Mouse (Mus musculus): ENCODE measurements around the gene Rpp40. TPM values are rescaled to one million over a fixed set of nuclear protein-coding genes. Genes with fewer than 3 reads are reported as not detected.

Rpp40 gene
- polyA plus RNA-seq, 1 experiment, result 28.8 TPM

DNA sequence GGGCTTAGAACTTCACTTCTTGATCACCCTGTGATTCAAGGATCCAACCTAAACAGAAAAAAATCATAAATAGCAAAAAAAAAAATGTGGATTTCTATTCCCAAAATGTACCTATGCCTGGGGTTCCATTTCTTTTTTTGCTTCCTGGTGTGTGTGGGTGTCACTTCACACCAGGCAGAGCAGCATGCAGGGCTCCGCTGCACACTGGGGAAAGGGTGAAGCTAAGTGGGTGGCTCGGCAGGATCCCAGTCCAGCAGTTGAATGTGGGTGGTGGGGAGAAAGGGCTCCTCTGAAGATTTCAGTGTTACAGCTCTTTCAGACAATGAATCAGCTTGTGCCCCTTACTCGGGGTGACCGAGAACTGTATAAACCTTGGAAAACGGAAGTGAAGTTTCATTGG, 30.8 kb downstream of the Rpp40 start:
- no peak for TF ChIP-seq GATA1 (IDR thresholded peaks at IDR 0.05; ENCODE audit: low read length)

DNA sequence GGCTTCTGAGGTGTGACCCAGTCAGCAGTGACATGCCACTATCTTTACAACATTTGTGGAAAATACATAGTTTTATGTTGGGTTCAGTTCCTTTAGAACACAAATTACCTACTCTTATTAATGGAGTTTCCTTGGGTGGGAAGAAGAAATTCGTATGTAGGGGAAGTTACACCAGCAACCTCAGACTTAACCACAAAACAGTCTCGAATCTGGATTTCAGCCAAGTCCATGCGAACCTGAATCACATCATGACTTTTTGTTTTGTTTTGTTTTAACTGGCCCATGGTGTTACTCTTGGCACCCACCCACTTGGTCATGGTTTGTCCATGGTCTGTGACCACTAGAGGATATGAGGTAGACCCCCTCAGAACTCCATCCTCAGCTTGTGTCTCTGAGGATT, 35.1 kb downstream of the Rpp40 start:
- no peak for TF ChIP-seq GATA1 (IDR thresholded peaks at IDR 0.05; ENCODE audit: low read length)

DNA sequence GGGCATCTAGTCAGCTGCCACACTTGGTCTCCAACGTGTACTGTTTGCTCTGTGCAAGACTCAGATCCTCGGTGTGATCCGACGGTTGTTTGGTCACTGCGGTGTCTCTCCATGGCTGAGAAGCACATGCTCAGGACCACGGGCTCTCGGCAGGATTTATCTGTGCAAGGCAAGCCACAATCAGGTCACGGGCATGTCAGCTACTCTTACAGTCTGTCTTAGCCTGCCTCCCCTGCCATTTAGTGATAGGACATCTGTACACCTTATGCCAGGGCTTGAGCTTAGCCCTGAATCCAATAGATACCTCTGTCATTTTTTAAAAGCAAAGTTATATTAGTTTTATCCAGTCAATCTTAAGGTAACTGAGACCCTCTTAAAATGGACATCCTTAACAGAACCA, 35.5 kb downstream of the Rpp40 start:
- no peak for TF ChIP-seq GATA1 (IDR thresholded peaks at IDR 0.05; ENCODE audit: low read length)

DNA sequence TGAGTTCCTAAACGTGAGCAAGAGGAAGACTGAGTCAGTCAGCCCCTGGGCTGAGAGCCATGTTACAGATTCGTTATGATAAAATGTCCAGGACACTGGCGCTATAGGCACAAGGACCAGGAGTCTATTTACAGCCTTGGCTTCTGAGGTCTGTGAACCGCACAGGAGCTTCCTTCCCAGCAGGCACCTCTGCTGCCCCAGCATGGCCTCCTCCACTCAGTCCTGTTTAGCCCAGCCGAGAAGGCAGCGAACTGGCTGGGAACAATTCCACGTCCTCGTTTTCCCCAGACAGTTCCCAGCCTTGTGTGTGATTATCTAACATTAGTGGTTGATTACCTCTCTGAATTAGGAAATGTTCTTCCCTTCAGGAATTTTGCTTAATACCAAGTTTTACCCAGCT, 45.2 kb downstream of the Rpp40 start:
- TF ChIP-seq GATA1 (IDR thresholded peaks at IDR 0.05; ENCODE audit: low read length), result no peak

DNA sequence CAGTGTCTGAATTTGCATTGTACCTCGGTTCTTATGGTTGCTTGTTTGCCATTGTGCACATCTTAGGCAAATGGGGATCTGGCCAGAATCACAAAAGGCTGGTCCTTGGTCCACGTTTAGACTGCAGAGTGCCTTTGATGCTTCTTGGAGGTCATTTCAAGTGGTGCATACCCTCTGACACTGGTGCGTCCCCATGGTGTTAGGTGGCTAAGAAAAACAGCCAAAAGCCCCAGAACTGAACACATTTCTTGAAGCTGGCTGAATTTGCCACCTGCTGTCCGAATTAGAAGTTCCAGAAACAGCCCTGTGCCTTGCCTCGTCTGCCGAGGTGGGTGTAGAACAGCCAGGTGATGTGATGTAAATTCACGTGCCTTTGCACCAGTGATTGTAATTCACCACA, 48.7 kb downstream of the Rpp40 start:
- TF ChIP-seq GATA1 (IDR thresholded peaks at IDR 0.05; ENCODE audit: low read length), result no peak

DNA sequence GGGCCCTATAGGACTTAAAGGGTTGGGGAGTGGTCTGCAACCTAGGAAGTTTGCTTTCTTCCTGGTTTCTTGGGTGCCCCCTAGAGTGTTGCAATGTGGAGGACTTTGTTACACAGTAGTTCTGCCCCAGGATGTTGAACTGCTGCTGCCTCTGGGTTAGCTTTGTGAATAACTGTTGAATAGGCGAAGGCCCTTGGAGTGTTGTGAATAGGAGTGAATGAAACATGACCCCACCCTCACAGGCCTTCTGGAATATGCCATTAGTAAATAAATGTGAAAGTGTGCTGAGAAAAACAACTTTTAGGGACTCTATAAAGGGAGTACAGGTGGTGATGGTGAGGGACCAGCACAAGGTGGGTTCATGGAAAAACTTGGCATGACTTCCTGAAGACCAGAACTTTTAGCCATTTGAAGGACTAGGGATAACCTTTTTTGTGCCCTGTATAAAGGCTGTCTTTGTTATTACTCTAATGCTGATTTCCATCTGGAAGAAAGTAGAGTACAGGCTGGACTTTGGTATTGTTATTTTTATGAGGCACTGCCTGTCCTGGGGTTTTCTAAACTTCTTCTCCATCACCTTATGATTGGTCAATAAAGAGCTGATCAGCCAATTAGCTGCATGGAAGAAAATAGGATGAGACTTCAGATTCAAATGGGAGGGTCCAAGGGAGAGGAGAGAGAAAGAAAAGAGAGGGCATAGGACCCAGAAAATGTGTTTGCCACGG, 53.1 kb downstream of the Rpp40 start:
- TF ChIP-seq GATA1 (IDR thresholded peaks at IDR 0.05; ENCODE audit: low read length), result no peak

DNA sequence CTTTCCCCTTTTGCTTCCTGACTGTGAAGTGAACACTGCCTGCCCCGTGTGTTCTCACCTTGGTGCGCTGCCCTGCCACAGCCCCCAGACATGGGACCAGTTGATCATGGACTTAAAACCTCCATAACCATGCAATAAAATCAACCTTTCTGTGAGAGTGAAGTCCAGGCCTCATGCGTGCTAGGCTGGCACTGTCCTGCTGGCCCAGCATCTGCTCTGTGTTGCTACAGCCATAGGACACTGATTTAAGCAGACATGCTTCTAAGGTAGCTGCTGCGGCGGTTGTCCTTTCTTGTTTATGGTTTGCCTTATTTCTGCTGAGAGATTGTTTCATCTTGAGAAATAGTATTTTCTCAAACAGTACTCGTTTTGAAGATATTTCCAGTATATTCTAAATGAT, 54.6 kb downstream of the Rpp40 start:
- TF ChIP-seq GATA1 (IDR thresholded peaks at IDR 0.05; ENCODE audit: low read length), result no peak

DNA sequence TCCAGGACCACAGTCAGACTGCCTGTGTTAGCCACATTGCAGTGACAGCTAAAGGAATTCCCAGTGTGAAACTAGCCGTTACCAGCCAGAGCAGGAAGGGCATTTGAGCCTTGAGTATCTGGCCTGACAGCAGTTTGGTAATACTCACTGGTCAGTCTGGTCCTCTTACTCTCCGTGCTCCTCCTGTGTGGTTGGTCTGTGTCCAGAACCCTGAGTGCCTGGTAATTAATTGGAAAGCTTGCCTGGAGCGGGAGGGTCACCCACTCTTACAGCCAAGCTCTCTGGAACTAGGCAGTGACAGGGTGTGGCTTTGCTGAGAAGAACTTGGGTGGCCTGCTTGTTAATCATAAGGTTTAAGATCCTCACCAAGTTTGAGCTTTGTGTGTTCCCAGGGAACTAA, 57.5 kb downstream of the Rpp40 start:
- no peak for TF ChIP-seq GATA1 (IDR thresholded peaks at IDR 0.05; ENCODE audit: low read length)

DNA sequence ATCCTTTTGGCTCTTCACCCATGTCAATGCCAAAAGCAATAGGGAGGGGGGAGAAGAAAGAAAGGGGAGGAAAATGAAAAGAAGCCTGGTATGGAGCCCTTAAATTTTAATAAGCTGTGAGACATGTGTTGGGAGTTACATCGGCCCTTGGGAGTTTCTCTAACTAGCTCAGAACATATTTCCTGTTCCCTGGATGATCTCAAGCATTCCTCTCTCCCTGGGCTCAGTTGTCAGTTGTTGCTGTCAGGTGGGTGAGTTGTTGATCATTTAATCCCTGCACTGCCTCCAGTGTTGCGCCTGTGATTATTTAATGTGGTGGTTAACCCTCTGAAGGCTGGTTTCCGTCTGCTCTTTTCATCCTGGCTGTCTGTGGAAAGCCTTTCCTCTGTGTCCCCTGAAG, 60.9 kb downstream of the Rpp40 start:
- no peak for TF ChIP-seq GATA1 (IDR thresholded peaks at IDR 0.05; ENCODE audit: low read length)

Other genes starting within 250 kb of the Rpp40 start
- 29.1 and 34.1 TPM in 2 replicates for gene Cdyl, start 246.5 kb downstream of the Rpp40 start, polyA plus RNA-seq (2012)
- 0.03 TPM in 1 of 2 replicates, not detected in the other for gene Ppp1r3g, start 52.5 kb upstream of the Rpp40 start, polyA plus RNA-seq (2012)
- gene Fars2, start 211.1 kb upstream of the Rpp40 start, polyA plus RNA-seq (2012), result 40.7 and 60.7 TPM in 2 replicates
- gene Lyrm4, start 211.2 kb upstream of the Rpp40 start, polyA plus RNA-seq (2012), result 8.6 and 11.5 TPM in 2 replicates